Mouse (Mus musculus): Measurements from ENCODE around the gene Nrxn3.

DNA sequence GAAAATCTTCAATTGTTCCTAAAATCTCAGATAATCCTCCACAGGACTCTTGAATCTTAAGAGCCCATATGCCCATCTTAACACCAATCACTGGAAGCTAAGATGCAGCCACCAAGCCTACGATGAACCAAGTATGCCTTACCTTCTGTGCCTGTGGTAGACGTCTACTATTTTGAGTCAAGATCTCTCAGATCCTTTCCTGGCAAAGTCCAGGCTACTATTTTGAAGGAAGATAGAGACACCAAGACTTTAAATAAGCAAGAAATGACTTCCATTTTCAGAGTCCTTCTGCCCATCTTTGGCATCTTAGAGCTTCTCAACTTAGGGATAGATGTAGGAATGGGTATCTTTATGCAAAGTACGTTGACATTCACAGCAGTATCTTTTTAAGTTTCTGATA is 561.7 kb downstream of the Nrxn3 start:
- TF ChIP-seq CTCF (IDR thresholded peaks at IDR 0.05; ENCODE audit: extremely low read depth, insufficient read length, insufficient replicate concordance, low read depth, low read length) (no peak), POLR2A (IDR thresholded peaks at IDR 0.05; ENCODE audit: low read depth, low read length) (no peak)
